Mouse (Mus musculus): ENCODE measurements around the gene Ly6f. TPM values are rescaled to one million over a fixed set of nuclear protein-coding genes. Genes with fewer than 3 reads are reported as not detected.

The Ly6f gene
- total RNA-seq, 4 experiments from 2014 or later, result not detected

DNA sequence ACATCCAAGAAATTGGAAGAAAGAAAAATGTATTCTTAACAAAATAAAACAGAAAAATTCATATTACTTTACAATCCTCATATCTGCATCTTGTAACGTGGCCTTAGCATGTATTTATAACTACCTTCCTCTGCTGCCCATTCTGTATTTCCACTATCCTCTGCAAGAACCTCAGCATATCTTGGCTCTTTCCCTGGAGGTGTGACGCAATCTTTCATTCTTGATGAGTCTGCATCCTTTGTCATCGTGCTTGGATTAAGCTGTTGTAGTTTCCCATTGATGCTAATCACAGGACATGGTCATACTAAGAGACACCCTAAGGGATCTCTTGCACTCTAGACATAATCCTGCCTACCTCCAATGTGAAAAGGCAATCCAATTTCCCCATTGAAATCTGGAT is 50.4 kb downstream of the Ly6f start:
- no peak for DNase-seq

DNA sequence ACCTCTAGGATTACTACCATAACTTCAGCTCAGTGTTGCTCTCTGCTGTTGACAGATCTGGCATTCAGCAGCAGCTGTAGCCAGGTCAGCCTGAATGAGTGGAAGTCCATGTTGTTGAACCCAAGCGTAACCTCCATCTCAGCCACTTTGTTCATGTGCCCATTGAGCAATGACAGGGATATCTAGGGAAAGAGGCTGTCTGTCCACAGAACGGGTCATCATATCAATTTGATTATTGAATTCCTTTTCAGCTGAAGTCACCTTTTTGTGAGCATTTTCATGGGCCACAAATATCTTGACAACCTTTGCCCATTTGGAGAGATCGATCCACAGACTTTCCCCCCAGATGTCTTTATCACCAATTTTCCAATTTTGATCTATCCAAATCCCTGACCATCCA is 51.9 kb downstream of the Ly6f start:
- no peak for DNase-seq

Other genes with a start within 250 kb of the Ly6f start
- gene Ly6c1, start 219.6 kb upstream of the Ly6f start, total RNA-seq (2022), result 100 to 1,000 TPM in 3 of 4 experiments, 10 to 100 TPM in 1; 76.0 to 128 (median 116) TPM
- gene Ly6c2, start 156.5 kb upstream of the Ly6f start, total RNA-seq (2022), result 10 to 100 TPM in 1 of 4 experiments, 1 to 10 TPM in 3; 2.2 to 10.0 (median 3.1) TPM
- gene Ly6g, start 113.2 kb upstream of the Ly6f start, total RNA-seq (2022), result not detected
- gene BC025446, start 52.0 kb upstream of the Ly6f start, total RNA-seq (2022), result under 1 TPM in 1 of 4 experiments, not detected in 3; 0.22 TPM

Data from adrenal gland, adult 8-10 months (tissue).